Mouse (Mus musculus): ENCODE data around the gene Olfr223. TPM values are rescaled to one million over a fixed set of nuclear protein-coding genes. Genes with fewer than 3 reads are reported as not detected.
"Not testable (repeated sequence)": the region's sequence is repeated elsewhere in the genome, so short reads cannot be mapped to it uniquely, and the experiment has no call there.

The Olfr223 gene
- polyA plus RNA-seq, 1 experiment from 2014 or later, result not detected

- no peak for ATAC-seq (ENCODE audit: insufficient read depth, low FRiP score)
Observed at GRCm38 (mm10) chr11:59611646-59612045, 18.6 kb upstream of the Olfr223 start.

GRCm38 (mm10) chr11:59602287-59602686 is 9.2 kb upstream of the Olfr223 start:
- Histone ChIP-seq H3K27me3 (ENCODE audit: control insufficient read depth, insufficient read depth, low read length) (no peaks in the 10 kb centered on the region), H3K4me3 (replicated peaks; ENCODE audit: low read length) (no peak overlapping the region), H3K27ac (ENCODE audit: low read length) (no peak overlapping the region), H3K4me1 (ENCODE audit: control insufficient read depth, insufficient read depth, low read length) (no peaks in the 10 kb centered on the region), H3K9me3 (replicated peaks; ENCODE audit: control insufficient read depth, low read length) (no peaks in the 10 kb centered on the region), H3K4me2 (ENCODE audit: low read depth, low read length) (no peak overlapping the region), H3K36me3 (ENCODE audit: control insufficient read depth, insufficient read depth, low read length) (no peaks in the 10 kb centered on the region), H3K9ac (ENCODE audit: low read length) (no peak overlapping the region)
- 38% methylated on average over 1 of the region's 1 CpGs for WGBS
- ATAC-seq (ENCODE audit: insufficient read depth, low FRiP score), result no peak

More at GRCm38 (mm10) chr11:59611646-59612045, 18.6 kb upstream of the Olfr223 start:
- Histone ChIP-seq H3K4me2 (ENCODE audit: low read depth, low read length) (no peak overlapping the region), H3K4me1 (ENCODE audit: control insufficient read depth, insufficient read depth, low read length) (no peaks in the 10 kb centered on the region), H3K27me3 (ENCODE audit: control insufficient read depth, insufficient read depth, low read length) (no peaks in the 10 kb centered on the region), H3K27ac (ENCODE audit: low read length) (no peak overlapping the region), H3K4me3 (replicated peaks; ENCODE audit: low read length) (no peak overlapping the region), H3K9ac (ENCODE audit: low read length) (no peak overlapping the region), H3K36me3 (ENCODE audit: control insufficient read depth, insufficient read depth, low read length) (no peaks in the 10 kb centered on the region), H3K9me3 (replicated peaks; ENCODE audit: control insufficient read depth, low read length) (no peaks in the 10 kb centered on the region)
- WGBS, result 71% methylated on average over 5 of the region's 5 CpGs

GRCm38 (mm10) chr11:59600872-59601271 is 7.8 kb upstream of the Olfr223 start:
- H3K27me3 ChIP-seq (ENCODE audit: control insufficient read depth, insufficient read depth, low read length), result no peaks in the 10 kb centered on the region
- H3K4me1 ChIP-seq (ENCODE audit: control insufficient read depth, insufficient read depth, low read length), result no peaks in the 10 kb centered on the region
- no peak overlapping the region for H3K27ac ChIP-seq (ENCODE audit: low read length)
- H3K4me2 ChIP-seq (ENCODE audit: low read depth, low read length), result no peak overlapping the region
- no peaks in the 10 kb centered on the region for H3K9me3 ChIP-seq (replicated peaks; ENCODE audit: control insufficient read depth, low read length)
- WGBS, result 71% methylated on average over 3 of the region's 3 CpGs
- no peaks in the 10 kb centered on the region for H3K36me3 ChIP-seq (ENCODE audit: control insufficient read depth, insufficient read depth, low read length)
- no peak overlapping the region for H3K4me3 ChIP-seq (replicated peaks; ENCODE audit: low read length)
- H3K9ac ChIP-seq (ENCODE audit: low read length), result no peak overlapping the region
- no peak for ATAC-seq (ENCODE audit: insufficient read depth, low FRiP score)

GRCm38 (mm10) chr11:59599211-59599610 is 6.1 kb upstream of the Olfr223 start:
- H3K4me1 ChIP-seq (ENCODE audit: control insufficient read depth, insufficient read depth, low read length), result no peaks in the 10 kb centered on the region
- no peak overlapping the region for H3K4me3 ChIP-seq (replicated peaks; ENCODE audit: low read length)
- H3K9me3 ChIP-seq (replicated peaks; ENCODE audit: control insufficient read depth, low read length), result no peaks in the 10 kb centered on the region
- no peak overlapping the region for H3K4me2 ChIP-seq (ENCODE audit: low read depth, low read length)
- no peak overlapping the region for H3K27ac ChIP-seq (ENCODE audit: low read length)
- WGBS, result 50% methylated on average over 7 of the region's 7 CpGs
- no peak for ATAC-seq (ENCODE audit: insufficient read depth, low FRiP score)
- no peaks in the 10 kb centered on the region for H3K36me3 ChIP-seq (ENCODE audit: control insufficient read depth, insufficient read depth, low read length)
- no peaks in the 10 kb centered on the region for H3K27me3 ChIP-seq (ENCODE audit: control insufficient read depth, insufficient read depth, low read length)
- H3K9ac ChIP-seq (ENCODE audit: low read length), result no peak overlapping the region

- H3K36me3 ChIP-seq (ENCODE audit: control insufficient read depth, insufficient read depth, low read length), result no peaks in the 10 kb centered on the region
- 80% methylated on average over 8 of the region's 8 CpGs for WGBS
- no peak for ATAC-seq (ENCODE audit: insufficient read depth, low FRiP score)
Observed at GRCm38 (mm10) chr11:59596950-59597349, 3.9 kb upstream of the Olfr223 start.

GRCm38 (mm10) chr11:59596091-59596490 is 3.0 kb upstream of the Olfr223 start:
- no peaks in the 10 kb centered on the region for H3K27me3 ChIP-seq (ENCODE audit: control insufficient read depth, insufficient read depth, low read length)
- WGBS, result 37% methylated on average over 4 of the region's 4 CpGs
- no peaks in the 10 kb centered on the region for H3K9me3 ChIP-seq (replicated peaks; ENCODE audit: control insufficient read depth, low read length)
- no peak overlapping the region for H3K9ac ChIP-seq (ENCODE audit: low read length)
- H3K4me2 ChIP-seq (ENCODE audit: low read depth, low read length), result no peak overlapping the region
- H3K27ac ChIP-seq (ENCODE audit: low read length), result no peak overlapping the region
- H3K4me3 ChIP-seq (replicated peaks; ENCODE audit: low read length), result no peak overlapping the region
- no peak for ATAC-seq (ENCODE audit: insufficient read depth, low FRiP score)
- no peaks in the 10 kb centered on the region for H3K36me3 ChIP-seq (ENCODE audit: control insufficient read depth, insufficient read depth, low read length)
- H3K4me1 ChIP-seq (ENCODE audit: control insufficient read depth, insufficient read depth, low read length), result no peaks in the 10 kb centered on the region

More at GRCm38 (mm10) chr11:59596950-59597349, 3.9 kb upstream of the Olfr223 start:
- H3K4me1 ChIP-seq (ENCODE audit: control insufficient read depth, insufficient read depth, low read length), result no peaks in the 10 kb centered on the region
- H3K9ac ChIP-seq (ENCODE audit: low read length), result no peak overlapping the region
- no peak overlapping the region for H3K4me3 ChIP-seq (replicated peaks; ENCODE audit: low read length)
- H3K27ac ChIP-seq (ENCODE audit: low read length), result no peak overlapping the region
- H3K27me3 ChIP-seq (ENCODE audit: control insufficient read depth, insufficient read depth, low read length), result no peaks in the 10 kb centered on the region
- no peaks in the 10 kb centered on the region for H3K9me3 ChIP-seq (replicated peaks; ENCODE audit: control insufficient read depth, low read length)
- H3K4me2 ChIP-seq (ENCODE audit: low read depth, low read length), result no peak overlapping the region

- no peak overlapping the region for H3K4me2 ChIP-seq (ENCODE audit: low read depth, low read length)
- H3K4me1 ChIP-seq (ENCODE audit: control insufficient read depth, insufficient read depth, low read length), result no peaks in the 10 kb centered on the region
- H3K4me3 ChIP-seq (replicated peaks; ENCODE audit: low read length), result no peak overlapping the region
- no peaks in the 10 kb centered on the region for H3K9me3 ChIP-seq (replicated peaks; ENCODE audit: control insufficient read depth, low read length)
- no peaks in the 10 kb centered on the region for H3K36me3 ChIP-seq (ENCODE audit: control insufficient read depth, insufficient read depth, low read length)
- no peak overlapping the region for H3K9ac ChIP-seq (ENCODE audit: low read length)
- no peak overlapping the region for H3K27ac ChIP-seq (ENCODE audit: low read length)
- no peaks in the 10 kb centered on the region for H3K27me3 ChIP-seq (ENCODE audit: control insufficient read depth, insufficient read depth, low read length)
- ATAC-seq (ENCODE audit: insufficient read depth, low FRiP score), result no peak
- 90% methylated on average over 8 of the region's 8 CpGs for WGBS
Observed at GRCm38 (mm10) chr11:59589496-59589895, 3.6 kb downstream of the Olfr223 start.

GRCm38 (mm10) chr11:59584539-59584938 is 8.6 kb downstream of the Olfr223 start:
- Histone ChIP-seq H3K4me2 (ENCODE audit: low read depth, low read length) (no peak overlapping the region), H3K36me3 (ENCODE audit: control insufficient read depth, insufficient read depth, low read length) (no peaks in the 10 kb centered on the region), H3K4me3 (replicated peaks; ENCODE audit: low read length) (no peak overlapping the region), H3K9me3 (replicated peaks; ENCODE audit: control insufficient read depth, low read length) (no peaks in the 10 kb centered on the region), H3K4me1 (ENCODE audit: control insufficient read depth, insufficient read depth, low read length) (no peaks in the 10 kb centered on the region), H3K27me3 (ENCODE audit: control insufficient read depth, insufficient read depth, low read length) (no peaks in the 10 kb centered on the region), H3K9ac (ENCODE audit: low read length) (no peak overlapping the region), H3K27ac (ENCODE audit: low read length) (no peak overlapping the region)
- WGBS, result 21% methylated on average over 6 of the region's 6 CpGs
- ATAC-seq (ENCODE audit: insufficient read depth, low FRiP score), result no peak

- not testable (repeated sequence) for H3K4me3 ChIP-seq (replicated peaks; ENCODE audit: low read length); H3K4me1 ChIP-seq (ENCODE audit: control insufficient read depth, insufficient read depth, low read length); ATAC-seq (ENCODE audit: insufficient read depth, low FRiP score); H3K36me3 ChIP-seq (ENCODE audit: control insufficient read depth, insufficient read depth, low read length); H3K4me2 ChIP-seq (ENCODE audit: low read depth, low read length); H3K27me3 ChIP-seq (ENCODE audit: control insufficient read depth, insufficient read depth, low read length); H3K9me3 ChIP-seq (replicated peaks; ENCODE audit: control insufficient read depth, low read length); H3K9ac ChIP-seq (ENCODE audit: low read length); H3K27ac ChIP-seq (ENCODE audit: low read length)
Observed at GRCm38 (mm10) chr11:59576135-59576534, 17.0 kb downstream of the Olfr223 start, which contains the start of gene Olfr222. TSS of gene Olfr222 (minus strand) at chr11:59576235.

GRCm38 (mm10) chr11:59575726-59576125 is 17.4 kb downstream of the Olfr223 start:
- Histone ChIP-seq H3K27me3 (ENCODE audit: control insufficient read depth, insufficient read depth, low read length) (peaks cover 7% of the 10 kb centered on the region; the same call in 1 of the 2 replicates), H3K9ac (ENCODE audit: low read length) (no peak overlapping the region), H3K4me3 (replicated peaks; ENCODE audit: low read length) (no peak overlapping the region), H3K9me3 (replicated peaks; ENCODE audit: control insufficient read depth, low read length) (no peaks in the 10 kb centered on the region), H3K36me3 (ENCODE audit: control insufficient read depth, insufficient read depth, low read length) (no peaks in the 10 kb centered on the region), H3K27ac (ENCODE audit: low read length) (no peak overlapping the region), H3K4me2 (ENCODE audit: low read depth, low read length) (no peak overlapping the region), H3K4me1 (ENCODE audit: control insufficient read depth, insufficient read depth, low read length) (no peaks in the 10 kb centered on the region)
- no peak for ATAC-seq (ENCODE audit: insufficient read depth, low FRiP score)
- WGBS, result 52% methylated on average over 9 of the region's 9 CpGs

Measured in stomach, embryonic 16.5 days (tissue).